ENCODE assay signal across 8 mouse cellular contexts in genomic region chr2:106973959-106974639, GRCm38 (mm10). TPM values are rescaled to one million over a fixed set of nuclear protein-coding genes. Genes with fewer than 3 reads are reported as not detected.
DNase-seq lines count a peak whose midpoint lies in the region; ATAC-seq and TF ChIP-seq lines count a peak whose summit lies in the region.

TSS of gene Arl14ep (minus strand) at chr2:106974424.

- peak within 1 kb of the TSS; percentile 54 for H3K4me2 ChIP-seq in hindbrain, embryonic 13.5 days

- H3K4me3 ChIP-seq in hindbrain, embryonic 13.5 days = peak within 1 kb of the TSS; percentile 80

- no peak for TF ChIP-seq CTCF in Patski (IDR thresholded peaks at IDR 0.05)

- WGBS in hindbrain, embryonic 13.5 days = under 1% methylated on average over 36 of the region's 36 CpGs

- POLR2A ChIA-PET in Patski (lab: Charles Lee) = no interaction called here

- ATAC-seq in Patski = peak; percentile 97
- peak; percentile 98 for ATAC-seq in hindbrain, embryonic 13.5 days (ENCODE audit: low FRiP score)

- H3K27ac ChIP-seq in hindbrain, embryonic 13.5 days = peak within 1 kb of the TSS; percentile 58; the same call in 1 of the 2 replicates

- no peaks in the 10 kb centered on the region for H3K9me3 ChIP-seq in hindbrain, embryonic 13.5 days

- H3K4me1 ChIP-seq in hindbrain, embryonic 13.5 days (replicated peaks) = peaks cover 25% of the 10 kb centered on the region

- CTCF ChIA-PET in Patski (lab: Charles Lee) = interaction anchor here (1.0 to 1.3 kb wide), 2 partner anchors 10 to 14 kb away, joined by 3 to 5 read pairs; no protein-coding TSS in a partner anchor

- H3K36me3 ChIP-seq in hindbrain, embryonic 13.5 days = no peaks in the 10 kb centered on the region

- in situ Hi-C loops in Patski (cut with MboI; ENCODE audit: low pct_unique_long_range_greater_than_20kb) = no loop called here

- H3K27me3 ChIP-seq in Patski = no peaks in the 10 kb centered on the region
- 0 out of 2 replicates have a peak, but pooled peaks cover 3% of the 10 kb centered on the region for H3K27me3 ChIP-seq in hindbrain, embryonic 13.5 days

- peak within 1 kb of the TSS; percentile 95 for H3K9ac ChIP-seq in hindbrain, embryonic 13.5 days

- DNase-seq in Patski (ENCODE audit: low read depth, low spot score) = peak; percentile 44
- peak; percentile 88 to 89 for DNase-seq in cerebellum, postnatal 14 days
- peak; percentile 73 to 75 for DNase-seq in frontal cortex, postnatal 14 days (ENCODE audit: low spot score in 2 of 2)
- DNase-seq in layer of hippocampus, postnatal 25 days (ENCODE audit: extremely low spot score in 1 of 2, low spot score in 1 of 2) = peak; percentile 67 to 86
- peak; percentile 86 for DNase-seq in lung, postnatal 25 days (ENCODE audit: low spot score)
- peak; percentile 89 for DNase-seq in retina, embryonic 14.5 days (ENCODE audit: low spot score)
- peak; percentile 85 for DNase-seq in thymus, postnatal 4 days

RNA-seq across cellular contexts. Expression of gene Arl14ep, which starts in this region (rescaled TPM):
- polyA plus RNA-seq in Patski (2021) = 36.8 TPM
- 39.2 and 40.9 TPM in 2 replicates for polyA plus RNA-seq in hindbrain, embryonic 13.5 days (2015; fragmentation: Nextera tagmentation; extraction: Ambion mirVana)
- total RNA-seq in layer of hippocampus, postnatal 25 days (2021) = 10 to 100 TPM; 51.5 to 53.6 TPM

Comparison
In these comparisons a context has a peak if more than half of its experiments do, and no peak if none do; other contexts are left out.
1. Peak in every context shown above with its lines: DNase-seq, ATAC-seq, H3K4me3 ChIP-seq and H3K27ac ChIP-seq.